Mouse (Mus musculus): ENCODE results near the gene Heyl. TPM values are rescaled to one million over a fixed set of nuclear protein-coding genes. Genes with fewer than 3 reads are reported as not detected.

Heyl gene
- polyA plus RNA-seq, 1 experiment, result 0.61 TPM

GRCm38 (mm10) chr4:123246651-123247050, 13.3 kb downstream of the Heyl start:
- Histone ChIP-seq H3K27me3 (ENCODE audit: control insufficient read depth, insufficient read depth, insufficient read length) (no peaks in the 10 kb centered on the region), H3K36me3 (ENCODE audit: control insufficient read depth, insufficient read depth) (no peaks in the 10 kb centered on the region), H3K79me3 (ENCODE audit: low read depth) (no peaks in the 10 kb centered on the region), H3ac (ENCODE audit: control insufficient read depth, insufficient read length, low read depth) (no peak overlapping the region), H3K4me3 (ENCODE audit: insufficient read depth, poor library complexity, severe bottlenecking) (no peak overlapping the region), H3K79me2 (ENCODE audit: control insufficient read depth, insufficient read depth) (no peaks in the 10 kb centered on the region)
- TF ChIP-seq USF1 (IDR thresholded peaks at IDR 0.05; ENCODE audit: low read depth) (no peak), MYOD1 (IDR thresholded peaks at IDR 0.05; ENCODE audit: control insufficient read depth, insufficient read length, low read depth) (no peak), MYOG (IDR thresholded peaks at IDR 0.05; ENCODE audit: control insufficient read depth, extremely low read depth, insufficient read length) (no peak), MAX (IDR thresholded peaks at IDR 0.05) (no peak), CEBPB (IDR thresholded peaks at IDR 0.05; ENCODE audit: low read depth) (no peak)

GRCm38 (mm10) chr4:123247147-123247880, 14.0 kb downstream of the Heyl start:
- Histone ChIP-seq H3K36me3 (ENCODE audit: control insufficient read depth, insufficient read depth) (no peaks in the 10 kb centered on the region), H3K27me3 (ENCODE audit: control insufficient read depth, insufficient read depth, insufficient read length) (no peaks in the 10 kb centered on the region), H3ac (ENCODE audit: control insufficient read depth, insufficient read length, low read depth) (no peak overlapping the region), H3K79me3 (ENCODE audit: low read depth) (no peaks in the 10 kb centered on the region), H3K79me2 (ENCODE audit: control insufficient read depth, insufficient read depth) (no peaks in the 10 kb centered on the region), H3K4me3 (ENCODE audit: insufficient read depth, poor library complexity, severe bottlenecking) (no peak overlapping the region)
- TF ChIP-seq CTCF (IDR thresholded peaks at IDR 0.05; ENCODE audit: control insufficient read depth, insufficient read depth, insufficient read length) (no peak), MYOD1 (IDR thresholded peaks at IDR 0.05; ENCODE audit: control insufficient read depth, insufficient read length, low read depth) (no peak), MYOG (IDR thresholded peaks at IDR 0.05; ENCODE audit: control insufficient read depth, extremely low read depth, insufficient read length) (no peak), FOSL1 (IDR thresholded peaks at IDR 0.05; ENCODE audit: insufficient read depth, low read length, poor library complexity, severe bottlenecking) (no peak), USF1 (IDR thresholded peaks at IDR 0.05; ENCODE audit: low read depth) (no peak), CEBPB (IDR thresholded peaks at IDR 0.05; ENCODE audit: low read depth) (no peak), MAX (IDR thresholded peaks at IDR 0.05) (no peak)

GRCm38 (mm10) chr4:123248971-123249567, 15.7 kb downstream of the Heyl start:
- no peaks in the 10 kb centered on the region for H3K27me3 ChIP-seq (ENCODE audit: control insufficient read depth, insufficient read depth, insufficient read length)

GRCm38 (mm10) chr4:123252214-123252613, 18.9 kb downstream of the Heyl start:
- Histone ChIP-seq H3K79me3 (ENCODE audit: low read depth) (no peaks in the 10 kb centered on the region), H3K4me3 (ENCODE audit: insufficient read depth, poor library complexity, severe bottlenecking) (no peak overlapping the region), H3ac (ENCODE audit: control insufficient read depth, insufficient read length, low read depth) (no peak overlapping the region), H3K79me2 (ENCODE audit: control insufficient read depth, insufficient read depth) (no peaks in the 10 kb centered on the region), H3K36me3 (ENCODE audit: control insufficient read depth, insufficient read depth) (no peaks in the 10 kb centered on the region), H3K27me3 (ENCODE audit: control insufficient read depth, insufficient read depth, insufficient read length) (peaks cover 5% of the 10 kb centered on the region)
- TF ChIP-seq MYOD1 (IDR thresholded peaks at IDR 0.05; ENCODE audit: control insufficient read depth, insufficient read length, low read depth) (no peak), CTCF (IDR thresholded peaks at IDR 0.05; ENCODE audit: control insufficient read depth, insufficient read depth, insufficient read length) (no peak), MAX (IDR thresholded peaks at IDR 0.05) (no peak), CEBPB (IDR thresholded peaks at IDR 0.05; ENCODE audit: low read depth) (no peak), FOSL1 (IDR thresholded peaks at IDR 0.05; ENCODE audit: insufficient read depth, low read length, poor library complexity, severe bottlenecking) (no peak), USF1 (IDR thresholded peaks at IDR 0.05; ENCODE audit: low read depth) (no peak), MYOG (IDR thresholded peaks at IDR 0.05; ENCODE audit: control insufficient read depth, extremely low read depth, insufficient read length) (no peak)

More at GRCm38 (mm10) chr4:123248971-123249567, 15.7 kb downstream of the Heyl start:
- no peak for TF ChIP-seq MYOG (IDR thresholded peaks at IDR 0.05; ENCODE audit: control insufficient read depth, extremely low read depth, insufficient read length)
- H3K79me3 ChIP-seq (ENCODE audit: low read depth), result no peaks in the 10 kb centered on the region
- H3K4me3 ChIP-seq (ENCODE audit: insufficient read depth, poor library complexity, severe bottlenecking), result no peak overlapping the region
- H3K79me2 ChIP-seq (ENCODE audit: control insufficient read depth, insufficient read depth), result no peaks in the 10 kb centered on the region
- H3K36me3 ChIP-seq (ENCODE audit: control insufficient read depth, insufficient read depth), result no peaks in the 10 kb centered on the region
- H3ac ChIP-seq (ENCODE audit: control insufficient read depth, insufficient read length, low read depth), result no peak overlapping the region

GRCm38 (mm10) chr4:123254617-123255016, 21.3 kb downstream of the Heyl start:
- Histone ChIP-seq H3K36me3 (ENCODE audit: control insufficient read depth, insufficient read depth) (no peaks in the 10 kb centered on the region), H3K4me3 (ENCODE audit: insufficient read depth, poor library complexity, severe bottlenecking) (no peak overlapping the region), H3K79me3 (ENCODE audit: low read depth) (no peaks in the 10 kb centered on the region), H3K79me2 (ENCODE audit: control insufficient read depth, insufficient read depth) (no peaks in the 10 kb centered on the region), H3ac (ENCODE audit: control insufficient read depth, insufficient read length, low read depth) (no peak overlapping the region), H3K27me3 (ENCODE audit: control insufficient read depth, insufficient read depth, insufficient read length) (peaks cover 10% of the 10 kb centered on the region)
- TF ChIP-seq MYOG (IDR thresholded peaks at IDR 0.05; ENCODE audit: control insufficient read depth, extremely low read depth, insufficient read length), result no peak
- no peak for TF ChIP-seq MYOD1 (IDR thresholded peaks at IDR 0.05; ENCODE audit: control insufficient read depth, insufficient read length, low read depth)
- TF ChIP-seq CTCF (IDR thresholded peaks at IDR 0.05; ENCODE audit: control insufficient read depth, insufficient read depth, insufficient read length), result no peak
- TF ChIP-seq MAX (IDR thresholded peaks at IDR 0.05), result no peak
- no peak for TF ChIP-seq CEBPB (IDR thresholded peaks at IDR 0.05; ENCODE audit: low read depth)
- TF ChIP-seq USF1 (IDR thresholded peaks at IDR 0.05; ENCODE audit: low read depth), result no peak
- TF ChIP-seq FOSL1 (IDR thresholded peaks at IDR 0.05; ENCODE audit: insufficient read depth, low read length, poor library complexity, severe bottlenecking), result no peak
